Mouse (Mus musculus) kidney, adult 2 months (tissue): ENCODE measurements at regions not wholly inside any gene's neighbourhood (a gene's known extent, or its start where the extent isn't known, plus 50 kb on each side); places are given as distances from the start of the nearest gene placed in this dataset.
"Not testable (repeated sequence)": the region's sequence is repeated elsewhere in the genome, so short reads cannot be mapped to it uniquely, and the experiment has no call there.

ENCODE experiments used
- DNase-seq: peaks from one replicate; pipeline ENCODE4 v3.0.0; 2021
- H3K27ac ChIP-seq: fragments of 200-500 bp; 2 replicates; pipeline ENCODE4 v1.5.1; 2012; ENCODE audit warnings: low read depth, low read length, control low read depth, inconsistent platforms; ENCODE audit not compliant: insufficient read depth
- H3K27me3 ChIP-seq: fragments of 200-500 bp; replicated peaks from 2 replicates; pipeline ENCODE4 v1.6.1; 2012; ENCODE audit warnings: mild to moderate bottlenecking, moderate library complexity, low read length, inconsistent platforms; ENCODE audit not compliant: control insufficient read depth, insufficient read depth
- H3K36me3 ChIP-seq: fragments of 200-500 bp; 2 replicates; pipeline ENCODE4 v1.6.1; 2012; ENCODE audit warnings: mild to moderate bottlenecking, moderate library complexity, low read length, inconsistent platforms; ENCODE audit not compliant: control insufficient read depth, insufficient read depth
- H3K4me1 ChIP-seq: fragments of 200-500 bp; 2 replicates; pipeline ENCODE4 v1.6.1; 2011; ENCODE audit warnings: low read length; ENCODE audit not compliant: control insufficient read depth, insufficient read depth
- H3K4me3 ChIP-seq: fragments of 200-500 bp; 2 replicates; pipeline ENCODE4 v1.5.1; 2011; ENCODE audit warnings: mild to moderate bottlenecking, low read depth, low read length, control low read depth; ENCODE audit not compliant: insufficient read depth
- CTCF ChIP-seq: fragments of 200-500 bp; conservative IDR thresholded peaks from 2 replicates; pipeline ENCODE4 v1.5.1; 2011; ENCODE audit warnings: low read depth, mild to moderate bottlenecking, control low read depth, low read length, moderate library complexity, mixed read lengths; ENCODE audit not compliant: insufficient read depth, insufficient read length
- POLR2A ChIP-seq: fragments of 200-500 bp; IDR thresholded peaks from one replicate; pipeline ENCODE4 v1.6.1; 2011; ENCODE audit warnings: low read depth, low read length, control low read depth
- WGBS: fragments of 180-500 bp; shearing (Covaris S2); methylation state at CpG from one replicate; pipeline ENCODE4 v1.1.7; 2018; 5-methylcytosine and 5-hydroxymethylcytosine counted together

DNA sequence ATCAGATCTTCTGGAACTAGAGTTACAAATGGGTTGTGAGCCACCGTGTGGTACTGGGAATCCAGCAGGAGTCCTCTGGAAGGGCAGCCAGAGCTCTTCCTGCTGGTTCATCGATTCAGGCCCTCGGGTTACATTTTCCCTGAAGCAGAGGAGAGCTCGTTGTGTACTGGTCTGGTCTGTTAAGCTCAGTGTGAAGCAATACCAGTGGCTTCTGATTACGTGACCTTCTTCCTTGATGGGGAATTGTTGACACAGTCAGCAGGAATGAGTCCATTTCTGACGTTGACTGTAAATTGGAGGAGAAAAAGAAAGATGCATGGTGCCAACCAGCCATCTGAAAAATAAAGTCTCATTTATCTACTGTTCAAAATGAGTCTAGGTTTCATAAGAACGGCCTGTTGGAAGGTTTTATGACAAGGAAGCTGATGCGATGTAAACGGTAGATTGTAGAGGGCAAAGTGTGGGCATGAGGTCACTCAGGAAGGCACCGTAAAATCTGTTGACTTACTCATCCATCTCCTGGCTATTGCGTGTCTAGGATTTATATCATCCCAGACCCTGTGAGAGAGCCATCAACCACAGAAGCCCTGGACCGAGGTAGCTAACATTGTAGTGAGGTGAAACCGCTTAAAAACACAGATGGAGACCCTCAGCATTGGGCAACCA, 79.0 kb upstream of the Enpep start:
- no peak for DNase-seq
- 74% methylated on average over 13 of the region's 13 CpGs for WGBS

DNA sequence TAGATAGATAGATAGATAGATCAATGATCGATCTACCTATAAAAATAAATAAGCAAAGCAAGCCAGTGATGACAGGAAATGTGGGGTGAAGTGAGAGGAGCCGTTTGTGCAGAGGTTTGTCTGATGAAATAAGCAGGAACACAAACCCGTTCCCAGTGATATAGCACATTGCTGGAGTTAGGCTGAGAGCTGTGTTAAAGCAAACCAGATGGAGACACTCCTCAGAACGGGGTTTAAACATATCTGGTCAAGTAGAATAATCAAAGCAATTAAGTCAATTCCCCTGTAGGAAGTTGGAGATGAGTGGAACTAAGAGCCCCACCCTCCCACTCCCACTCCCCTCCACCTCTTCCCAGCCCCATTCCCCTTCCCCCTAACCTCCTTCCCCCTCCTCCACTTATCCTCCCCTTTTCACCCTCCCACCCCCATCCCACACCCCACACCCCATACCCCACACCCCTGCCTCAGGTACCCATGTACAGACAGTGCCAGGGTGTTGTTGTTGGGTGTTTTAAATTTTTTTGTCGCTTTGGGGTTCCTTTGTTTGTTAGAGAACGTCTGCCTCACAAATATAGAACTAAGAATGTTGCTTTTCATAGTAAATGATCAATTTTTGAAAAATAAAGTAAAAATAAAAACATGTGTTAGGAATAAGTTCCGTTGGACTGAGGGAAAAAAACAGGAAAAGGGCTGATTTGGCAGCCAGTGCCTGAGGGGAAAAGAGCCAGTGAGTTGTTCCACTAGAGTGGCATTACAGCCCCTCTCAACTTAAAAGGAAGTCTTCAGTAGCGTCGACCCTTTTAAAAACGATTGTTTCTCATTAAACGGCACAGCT, 79.8 kb upstream of the Enpep start:
- no peak for DNase-seq
- 49% methylated on average over 11 of the region's 11 CpGs for WGBS
- TF ChIP-seq POLR2A = no peak
- no peaks in the 10 kb centered on the region for H3K36me3 ChIP-seq
- H3K4me1 ChIP-seq = no peaks in the 10 kb centered on the region
- H3K27me3 ChIP-seq = no peaks in the 10 kb centered on the region
- no peak overlapping the region for H3K4me3 ChIP-seq
- no peak overlapping the region for H3K27ac ChIP-seq

More for the DNA sequence above, 79.0 kb upstream of the Enpep start:
- Histone ChIP-seq H3K27ac (no peak overlapping the region), H3K36me3 (no peaks in the 10 kb centered on the region), H3K4me1 (no peaks in the 10 kb centered on the region), H3K27me3 (no peaks in the 10 kb centered on the region), H3K4me3 (no peak overlapping the region)
- no peak for TF ChIP-seq POLR2A
- no peak for TF ChIP-seq CTCF

DNA sequence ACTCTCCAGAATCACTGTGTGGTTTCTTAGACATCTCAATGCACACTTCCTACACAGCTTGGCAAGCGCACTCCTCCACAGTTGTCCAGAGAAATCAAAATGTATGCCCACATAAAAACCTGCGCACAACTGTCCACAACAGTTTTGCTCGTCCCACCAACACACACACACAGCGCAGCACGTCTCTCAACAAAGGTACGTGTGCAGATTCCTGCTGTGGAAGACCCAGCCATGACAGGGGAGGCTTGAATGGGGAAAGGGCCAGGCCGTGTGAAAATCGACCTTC, 80.4 kb upstream of the Enpep start:
- Histone ChIP-seq H3K36me3 (no peaks in the 10 kb centered on the region), H3K27ac (no peak overlapping the region), H3K4me3 (no peak overlapping the region), H3K27me3 (no peaks in the 10 kb centered on the region), H3K4me1 (no peaks in the 10 kb centered on the region)
- no peak for DNase-seq
- WGBS = 88% methylated on average over 8 of the region's 8 CpGs
- no peak for TF ChIP-seq POLR2A

DNA sequence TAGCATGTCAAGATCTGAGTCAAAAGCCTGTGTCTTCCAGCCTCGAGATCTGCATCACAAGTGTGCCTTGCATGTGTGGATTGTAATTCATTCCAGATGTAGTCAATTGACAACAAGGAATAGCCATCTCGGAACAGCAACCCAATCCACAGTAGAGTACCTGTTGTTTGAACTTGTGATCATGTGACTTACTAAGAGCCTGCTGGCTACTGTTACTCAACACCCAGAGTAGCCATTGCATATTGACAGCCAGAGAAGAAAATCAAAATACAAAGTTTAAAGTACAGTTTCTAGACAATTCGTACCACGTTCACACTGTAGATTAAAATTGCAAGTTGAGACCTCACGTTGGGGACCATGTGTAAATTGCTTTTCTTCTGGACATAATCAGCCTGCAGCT, 83.1 kb upstream of the Enpep start:
- no peak overlapping the region for H3K4me3 ChIP-seq
- WGBS = 79% methylated on average over 5 of the region's 5 CpGs
- no peaks in the 10 kb centered on the region for H3K27me3 ChIP-seq
- no peak overlapping the region for H3K27ac ChIP-seq
- DNase-seq = no peak
- no peaks in the 10 kb centered on the region for H3K4me1 ChIP-seq
- H3K36me3 ChIP-seq = no peaks in the 10 kb centered on the region
- TF ChIP-seq POLR2A = no peak
- TF ChIP-seq CTCF = no peak

DNA sequence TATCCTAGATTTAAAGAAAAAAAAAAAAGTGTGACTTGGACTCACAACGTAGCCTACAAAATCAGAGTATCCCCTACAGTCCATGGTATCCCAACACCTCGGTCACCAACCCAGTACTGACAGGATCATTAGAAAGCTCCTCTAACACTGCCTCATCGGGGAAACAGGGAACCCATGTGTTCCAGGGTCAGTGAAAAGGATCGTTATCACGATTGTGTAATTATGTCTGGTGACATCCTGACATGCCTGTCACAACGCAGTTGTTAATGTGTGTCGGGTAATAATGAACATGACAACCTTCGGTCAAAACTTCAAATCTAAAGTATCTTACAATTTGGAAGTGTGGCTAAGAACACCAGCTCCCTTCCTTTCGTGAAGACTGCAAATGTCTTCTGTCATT, 83.8 kb upstream of the Enpep start:
- Histone ChIP-seq H3K27me3 (no peaks in the 10 kb centered on the region), H3K4me3 (no peak overlapping the region), H3K4me1 (no peaks in the 10 kb centered on the region), H3K36me3 (no peaks in the 10 kb centered on the region), H3K27ac (no peak overlapping the region)
- 92% methylated on average over 9 of the region's 9 CpGs for WGBS
- TF ChIP-seq CTCF (no peak), POLR2A (no peak)
- DNase-seq = no peak

DNA sequence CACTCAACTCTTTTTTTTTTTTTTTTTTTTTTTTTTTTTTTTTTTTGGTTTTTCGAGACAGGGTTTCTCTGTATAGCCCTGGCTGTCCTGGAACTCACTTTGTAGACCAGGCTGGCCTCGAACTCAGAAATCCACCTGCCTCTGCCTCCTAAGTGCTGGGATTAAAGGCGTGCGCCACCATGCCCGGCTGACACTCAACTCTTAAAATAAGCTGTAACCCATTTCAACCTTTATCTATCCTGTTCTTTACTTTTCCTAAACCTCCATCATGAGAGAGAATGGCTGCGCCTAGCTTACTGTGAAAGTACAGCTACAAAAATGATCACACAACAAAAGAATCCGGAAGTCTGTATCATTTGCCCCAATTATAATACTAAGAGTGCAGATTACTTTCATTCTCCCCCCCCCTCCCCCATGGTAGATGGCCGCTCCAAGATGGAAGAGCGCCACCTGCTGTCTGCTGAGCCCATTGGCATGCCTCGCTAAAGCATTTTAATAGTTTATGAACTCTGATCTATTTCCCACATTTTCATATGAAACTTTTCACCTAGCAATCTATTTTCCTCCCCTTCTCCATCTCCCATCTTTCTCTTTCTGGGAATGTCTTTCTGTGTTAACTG, 89.2 kb upstream of the Enpep start:
- not testable (repeated sequence) for H3K4me3 ChIP-seq, H3K36me3 ChIP-seq, H3K27me3 ChIP-seq, H3K4me1 ChIP-seq, H3K27ac ChIP-seq
- peak; percentile 91 for TF ChIP-seq CTCF
- DNase-seq = peak; percentile 28
- 41% methylated on average over 9 of the region's 10 CpGs for WGBS

DNA sequence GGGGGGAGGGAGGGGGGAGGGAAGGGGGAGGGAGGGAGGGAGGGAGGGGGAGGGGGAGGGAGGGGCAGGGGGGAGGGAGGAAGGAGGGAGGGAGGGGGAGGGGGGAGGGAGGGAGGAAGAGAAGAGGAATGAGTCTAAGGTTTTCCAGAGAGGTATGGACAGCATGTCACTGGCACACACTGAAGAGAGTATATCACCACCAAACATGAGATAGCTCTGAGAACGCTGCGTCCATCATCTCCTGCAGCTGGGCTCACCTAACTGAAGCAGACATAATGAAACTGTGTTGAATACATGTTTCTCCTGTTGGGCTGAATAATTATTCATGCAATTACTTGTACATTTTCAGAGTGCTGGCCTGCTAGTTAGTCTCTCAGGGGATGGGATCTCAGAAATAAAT, 96.2 kb upstream of the Enpep start:
- H3K27me3 ChIP-seq = no peaks in the 10 kb centered on the region

More for the DNA sequence above, 96.2 kb upstream of the Enpep start:
- 92% methylated on average over 2 of the region's 2 CpGs for WGBS
- Histone ChIP-seq H3K36me3 (no peaks in the 10 kb centered on the region), H3K27ac (no peak overlapping the region), H3K4me1 (no peaks in the 10 kb centered on the region), H3K4me3 (no peak overlapping the region)
- no peak for DNase-seq
- no peak for TF ChIP-seq CTCF
- no peak for TF ChIP-seq POLR2A
